Mouse (Mus musculus) stomach, embryonic 16.5 days (tissue): Measurements from ENCODE around the gene Sowahc. TPM values are rescaled to one million over a fixed set of nuclear protein-coding genes. Genes with fewer than 3 reads are reported as not detected.

Experiments used
- polyA plus RNA-seq: library from polyadenylated mRNA; unstranded; fragments of >200 nt; fragmentation: Nextera tagmentation; extraction: Ambion mirVana; gene quantifications from 2 replicates; pipeline ENCODE4 v1.2.1, GENCODE M21; 2015

The Sowahc gene
- polyA plus RNA-seq, 1 experiment from 2014 or later: 21.3 TPM

Other genes starting within 250 kb of the Sowahc start
- 37.9 and 41.7 TPM in 2 replicates for gene Sept10, start 106 bp upstream of the Sowahc start, polyA plus RNA-seq
- gene P4ha1, start 101.3 kb downstream of the Sowahc start, polyA plus RNA-seq: 80.9 and 90.0 TPM in 2 replicates
- gene Gm10273, start 173.7 kb downstream of the Sowahc start, polyA plus RNA-seq: 7.2 and 21.0 TPM in 2 replicates
- 12.7 and 13.1 TPM in 2 replicates for gene Pla2g12b, start 181.7 kb downstream of the Sowahc start, polyA plus RNA-seq
- 2.4 and 3.2 TPM in 2 replicates for gene Oit3, start 219.8 kb downstream of the Sowahc start, polyA plus RNA-seq